9 mouse cellular contexts compared by ENCODE assay signal in genomic region chrX:12077601-12077980, GRCm38 (mm10).
DNase-seq lines count a peak whose midpoint lies in the region; ATAC-seq lines count a peak whose summit lies in the region.
"Had no signal": no experiment of that assay in that cellular context is flagged by ENCODE, and none has a peak within 500 bp of the region (broad histone marks: within the 10 kb centered on the region; RNA-seq: fewer than 3 reads in every experiment).

No protein-coding gene starts in this region.

- peak overlapping the region; percentile 66 for H3K4me3 ChIP-seq in kidney, embryonic 14.5 days (ENCODE audit: low read length)
- peak overlapping the region; percentile 98 for H3K4me3 ChIP-seq in brown adipose tissue, adult 24 weeks (ENCODE audit: insufficient read depth, low read depth, low read length)
- peak overlapping the region; percentile 64 for H3K4me3 ChIP-seq in hindbrain, embryonic 12.5 days
- H3K4me3 ChIP-seq in midbrain, embryonic 12.5 days = peak overlapping the region; percentile 67

- peak overlapping the region; percentile 68 for H3K4me2 ChIP-seq in kidney, embryonic 14.5 days (replicated peaks; ENCODE audit: low read depth, low read length)
- H3K4me2 ChIP-seq in hindbrain, embryonic 12.5 days (replicated peaks) = peak overlapping the region; percentile 64
- H3K4me2 ChIP-seq in midbrain, embryonic 12.5 days (replicated peaks) = peak overlapping the region; percentile 61

- no peaks in the 10 kb centered on the region for H3K36me3 ChIP-seq in kidney, embryonic 14.5 days (ENCODE audit: control insufficient read depth, insufficient read depth, low read length)
- H3K36me3 ChIP-seq in hindbrain, embryonic 12.5 days = no peaks in the 10 kb centered on the region
- no peaks in the 10 kb centered on the region for H3K36me3 ChIP-seq in midbrain, embryonic 12.5 days

- peaks cover 48% of the 10 kb centered on the region; the same call in 1 of the 2 replicates for H3K27me3 ChIP-seq in kidney, embryonic 14.5 days (ENCODE audit: control insufficient read depth, insufficient read depth, low read length)
- peaks cover 96% of the 10 kb centered on the region for H3K27me3 ChIP-seq in hindbrain, embryonic 12.5 days
- H3K27me3 ChIP-seq in midbrain, embryonic 12.5 days = peaks cover 94% of the 10 kb centered on the region

- under 1% methylated on average over 22 of the region's 22 CpGs for WGBS in kidney, embryonic 14.5 days
- WGBS in hindbrain, embryonic 12.5 days = 2% methylated on average over 22 of the region's 22 CpGs
- 3% methylated on average over 22 of the region's 22 CpGs for WGBS in midbrain, embryonic 12.5 days

- H3K9ac ChIP-seq in kidney, embryonic 14.5 days (ENCODE audit: low read depth, low read length) = peak overlapping the region; percentile 78
- peak overlapping the region; percentile 69 for H3K9ac ChIP-seq in hindbrain, embryonic 12.5 days
- peak overlapping the region; percentile 86 for H3K9ac ChIP-seq in midbrain, embryonic 12.5 days (replicated peaks)

- no peaks in the 10 kb centered on the region for H3K9me3 ChIP-seq in kidney, embryonic 14.5 days (ENCODE audit: control insufficient read depth, low read length)
- no peaks in the 10 kb centered on the region for H3K9me3 ChIP-seq in hindbrain, embryonic 12.5 days (replicated peaks)
- no peaks in the 10 kb centered on the region for H3K9me3 ChIP-seq in midbrain, embryonic 12.5 days

- no peak for DNase-seq in kidney, postnatal 4 days
- DNase-seq in retina, embryonic 14.5 days (ENCODE audit: low spot score) = no peak
- DNase-seq in thymus, postnatal 0 days (ENCODE audit: low spot score) = no peak
- DNase-seq in lung, adult 18-20 months = no peak

- peaks cover 21% of the 10 kb centered on the region for H3K4me1 ChIP-seq in kidney, embryonic 14.5 days (ENCODE audit: control insufficient read depth, insufficient read depth, low read length)
- peaks cover 8% of the 10 kb centered on the region for H3K4me1 ChIP-seq in brown adipose tissue, adult 24 weeks (ENCODE audit: control insufficient read depth, insufficient read depth, insufficient read length, low read length)
- peaks cover 34% of the 10 kb centered on the region for H3K4me1 ChIP-seq in hindbrain, embryonic 12.5 days
- peaks cover 41% of the 10 kb centered on the region for H3K4me1 ChIP-seq in midbrain, embryonic 12.5 days

- H3K27ac ChIP-seq in kidney, embryonic 14.5 days (ENCODE audit: low read depth, low read length) = no peak overlapping the region
- H3K27ac ChIP-seq in brown adipose tissue, adult 24 weeks (replicated peaks; ENCODE audit: low read depth, low read length) = no peak overlapping the region
- peak overlapping the region; percentile 95 for H3K27ac ChIP-seq in hindbrain, embryonic 12.5 days
- peak overlapping the region; percentile 95 for H3K27ac ChIP-seq in midbrain, embryonic 12.5 days (replicated peaks)

- no peak for ATAC-seq in kidney, embryonic 14.5 days (ENCODE audit: low FRiP score, low TSS enrichment)
- no peak for ATAC-seq in hindbrain, embryonic 12.5 days (ENCODE audit: low FRiP score)
- ATAC-seq in midbrain, embryonic 12.5 days (ENCODE audit: low FRiP score, low read depth) = peak; percentile 10; the same call in 1 of the 2 replicates
- ATAC-seq: Patski had no signal

Comparison
In these comparisons a context has a peak if more than half of its experiments do, and no peak if none do; other contexts are left out.
1. H3K27ac ChIP-seq: peak in hindbrain, embryonic 12.5 days (single experiment) and midbrain, embryonic 12.5 days (single experiment); none in kidney, embryonic 14.5 days (single experiment) and brown adipose tissue, adult 24 weeks (single experiment).
2. Peak in every context shown above with its lines, with median percentiles within 50 percentile points of each other: H3K4me2 ChIP-seq, H3K4me3 ChIP-seq and H3K9ac ChIP-seq.